Mouse (Mus musculus) cerebellum, adult 11-12 months (tissue): ENCODE data around the gene Rnf152.

Experiments used
- DNase-seq: peaks from one replicate; pipeline ENCODE4 v3.0.0; 2022

Gene Rnf152

DNA sequence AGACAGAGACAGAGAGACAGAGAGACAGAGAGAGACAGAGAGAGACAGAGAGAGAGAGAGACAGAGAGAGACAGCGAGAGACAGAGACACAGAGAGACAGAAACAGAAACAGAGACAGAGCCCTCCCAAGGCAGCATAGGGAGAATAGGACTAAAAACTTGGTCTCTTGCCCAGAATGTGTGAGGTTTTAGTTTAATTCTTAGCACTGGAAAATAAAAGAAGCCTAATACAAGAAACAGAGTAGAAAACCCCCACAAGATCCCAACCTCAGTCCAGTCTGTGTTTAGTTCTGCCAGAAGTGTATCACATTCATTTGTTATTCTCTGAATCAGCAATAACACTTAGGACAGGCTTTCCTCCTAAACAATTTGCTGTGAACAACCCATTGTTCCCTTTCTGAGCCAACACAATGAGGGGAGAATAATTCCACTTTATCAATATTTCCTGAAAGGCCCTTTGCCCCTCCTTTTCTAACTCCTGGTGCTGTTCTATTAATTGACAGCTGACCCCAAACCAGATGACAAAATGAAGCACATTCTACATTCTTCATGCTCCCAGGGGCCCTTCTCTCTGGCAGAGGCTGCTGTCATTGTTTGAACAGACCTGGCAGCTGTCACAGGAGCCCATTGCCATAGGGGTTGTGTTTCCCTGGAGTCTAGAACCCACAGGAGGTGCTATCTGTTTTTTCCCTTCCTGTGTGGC lies 44.5 kb downstream of the Rnf152 start:
- no peak for DNase-seq

DNA sequence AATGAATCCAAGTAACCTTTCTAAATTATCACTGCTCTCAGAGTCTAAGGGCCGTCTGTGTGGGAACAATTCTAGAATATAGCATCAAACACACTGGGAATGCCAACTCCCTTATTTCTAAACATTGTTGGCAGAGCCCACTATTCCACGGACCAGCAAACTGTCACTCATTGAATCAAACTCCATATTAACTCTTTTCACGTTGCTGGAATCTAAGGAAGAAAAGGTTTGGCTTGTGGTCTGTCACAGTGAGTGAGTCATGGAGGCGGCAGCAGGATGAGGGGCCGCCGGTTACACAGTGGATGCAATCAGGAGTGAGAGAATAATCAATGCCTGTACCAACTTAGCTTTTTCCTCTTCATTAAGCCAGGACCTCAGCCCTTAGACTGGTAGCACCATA lies 54.3 kb downstream of the Rnf152 start:
- DNase-seq = no peak

DNA sequence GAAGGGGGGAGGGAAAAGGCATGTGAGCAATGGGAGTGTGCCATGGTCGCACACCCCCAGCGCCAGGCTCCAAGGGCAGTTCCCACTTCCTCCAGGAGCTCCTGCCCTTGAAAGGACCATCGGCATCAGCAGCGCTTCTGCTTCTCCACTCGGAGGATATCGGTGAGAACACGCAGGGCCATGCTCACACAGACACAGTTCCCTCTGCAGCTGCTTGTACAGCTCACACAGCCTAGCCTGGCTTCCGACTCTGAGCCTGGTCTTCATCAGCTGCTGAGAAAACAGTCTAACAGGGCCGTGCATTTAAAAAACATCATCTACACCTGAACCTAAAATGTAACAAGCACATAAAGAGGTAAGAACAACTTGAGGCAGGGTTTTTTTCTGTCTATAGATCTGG lies 54.7 kb downstream of the Rnf152 start:
- DNase-seq = no peak

DNA sequence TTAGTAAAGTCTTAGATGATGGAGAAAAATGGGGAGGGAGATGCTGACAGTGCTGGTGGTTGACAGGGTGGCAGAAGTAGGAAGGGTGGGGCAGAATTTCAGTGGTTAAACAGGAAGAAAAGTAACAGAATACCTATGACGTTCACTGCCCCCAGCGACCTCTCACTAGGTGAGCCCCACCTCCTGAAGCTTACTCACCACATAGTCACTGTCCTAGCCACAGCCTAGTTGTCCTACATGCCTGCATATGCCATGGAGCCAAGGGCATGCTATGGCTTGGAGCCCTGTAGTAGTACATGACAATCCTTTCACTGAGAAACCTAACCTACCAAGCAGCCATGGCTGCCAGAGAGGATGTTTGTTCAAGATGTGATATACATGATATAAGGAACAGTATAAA lies 64.7 kb downstream of the Rnf152 start:
- no peak for DNase-seq

DNA sequence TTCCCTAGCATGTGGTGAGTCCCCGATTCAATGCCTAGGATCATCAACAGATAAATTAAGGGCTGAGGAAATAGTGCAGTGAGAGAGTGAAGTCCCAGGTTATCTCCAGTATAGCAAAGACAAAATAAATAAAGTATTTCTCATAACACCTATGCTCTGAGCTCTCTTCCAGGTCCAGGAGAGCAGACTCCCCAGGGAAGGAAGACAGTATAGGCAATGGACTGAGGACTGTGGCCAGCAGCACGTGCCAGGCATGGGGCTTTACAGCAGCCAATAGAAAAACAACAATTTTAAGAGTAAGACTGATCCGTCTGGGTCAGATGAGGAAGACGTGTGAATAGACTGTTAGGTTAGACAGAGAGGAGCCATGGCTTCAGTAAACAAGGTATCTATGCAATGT lies 69.0 kb downstream of the Rnf152 start:
- DNase-seq = no peak

DNA sequence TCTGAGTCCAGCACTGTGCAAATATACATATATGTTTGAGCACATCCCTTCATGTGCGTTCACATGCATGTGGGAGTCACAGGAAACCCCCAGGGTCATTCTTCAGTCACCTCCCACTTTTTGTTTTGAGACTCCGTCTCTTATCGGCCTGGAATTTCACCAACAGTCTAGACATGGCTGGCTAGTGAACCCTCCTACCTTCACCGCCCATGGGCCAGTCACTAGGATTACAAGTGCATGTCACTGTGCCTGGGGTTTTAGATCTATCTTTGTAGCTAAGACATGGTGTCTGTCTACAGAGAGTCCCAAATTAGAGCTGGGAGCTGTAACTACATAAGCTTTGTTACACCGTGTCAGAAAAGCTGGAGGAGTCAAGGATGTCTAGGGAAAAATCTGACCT lies 69.6 kb downstream of the Rnf152 start:
- no peak for DNase-seq

DNA sequence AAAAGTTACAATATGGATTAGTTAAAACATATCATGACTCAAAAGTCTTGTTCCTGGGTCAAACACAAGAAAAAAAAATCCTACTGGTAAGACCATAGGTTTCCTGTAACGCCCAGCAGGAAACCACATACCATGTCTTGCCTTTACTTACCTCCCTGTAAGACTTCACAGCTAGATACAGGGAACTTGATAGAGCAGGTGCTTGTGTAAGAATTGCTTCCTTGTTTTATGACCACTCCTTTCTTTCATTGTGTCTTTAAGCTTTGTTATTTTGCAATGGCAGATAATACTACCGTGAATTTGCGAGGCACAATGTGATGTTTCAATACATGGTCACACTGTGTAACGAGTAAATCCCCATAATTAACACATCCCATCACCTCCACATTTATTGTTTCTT lies 71.5 kb downstream of the Rnf152 start:
- DNase-seq = no peak

DNA sequence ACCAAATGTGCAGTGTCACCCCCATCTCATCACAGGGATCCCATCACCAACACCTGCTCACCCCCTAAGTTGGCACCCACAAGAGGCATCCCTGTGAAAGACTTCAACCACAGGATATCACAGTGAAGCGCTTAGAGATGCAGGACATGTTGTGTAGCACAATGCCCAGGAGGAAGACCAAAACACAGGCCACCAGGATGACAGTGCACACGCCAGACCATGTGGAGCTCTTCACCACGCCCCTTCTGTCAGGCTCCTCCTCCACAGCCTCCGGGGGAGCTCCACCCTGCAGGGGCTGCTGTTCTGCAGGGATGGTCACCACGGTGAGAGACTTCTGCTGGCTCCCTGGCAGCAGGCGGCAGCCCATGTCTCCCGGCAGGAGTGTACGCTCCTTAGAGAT lies 72.4 kb downstream of the Rnf152 start:
- no peak for DNase-seq

DNA sequence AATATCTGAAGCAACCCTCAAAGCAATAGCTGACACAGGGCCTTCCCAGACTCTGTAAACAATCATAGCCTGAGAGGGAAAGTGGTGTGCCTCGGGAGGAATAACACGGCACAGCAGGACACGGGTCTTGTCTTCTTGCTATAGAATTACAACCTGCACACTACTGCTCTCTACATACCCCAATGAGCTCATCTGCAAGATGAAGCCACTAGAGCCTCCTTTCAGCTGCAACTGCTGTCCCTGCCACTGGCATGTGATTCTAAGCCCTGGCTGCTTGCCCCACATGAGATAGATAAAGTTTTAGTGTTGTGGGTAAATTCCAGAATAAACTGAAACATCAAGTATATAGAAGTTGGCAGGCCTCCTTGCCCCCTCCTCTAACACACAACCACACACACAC lies 75.2 kb downstream of the Rnf152 start:
- no peak for DNase-seq

DNA sequence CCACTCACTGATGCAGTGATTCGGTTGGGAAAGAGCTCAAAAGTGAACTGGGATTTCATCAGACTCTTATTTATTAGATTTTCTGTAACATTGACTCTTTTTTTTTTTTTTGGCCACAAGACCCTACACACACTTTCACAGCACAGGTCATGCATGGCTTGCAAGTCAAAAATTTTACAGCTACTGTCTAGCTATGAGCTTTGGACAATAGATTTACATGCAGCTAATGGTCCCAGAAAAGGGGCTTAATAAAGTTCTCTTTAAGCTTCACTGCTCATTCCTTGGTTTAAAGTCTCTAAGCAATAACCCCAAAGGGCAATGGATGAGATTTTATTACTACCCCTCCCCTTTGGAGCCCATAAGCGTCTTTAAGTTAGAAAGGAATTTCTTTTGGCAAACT lies 76.3 kb downstream of the Rnf152 start:
- DNase-seq = no peak

DNA sequence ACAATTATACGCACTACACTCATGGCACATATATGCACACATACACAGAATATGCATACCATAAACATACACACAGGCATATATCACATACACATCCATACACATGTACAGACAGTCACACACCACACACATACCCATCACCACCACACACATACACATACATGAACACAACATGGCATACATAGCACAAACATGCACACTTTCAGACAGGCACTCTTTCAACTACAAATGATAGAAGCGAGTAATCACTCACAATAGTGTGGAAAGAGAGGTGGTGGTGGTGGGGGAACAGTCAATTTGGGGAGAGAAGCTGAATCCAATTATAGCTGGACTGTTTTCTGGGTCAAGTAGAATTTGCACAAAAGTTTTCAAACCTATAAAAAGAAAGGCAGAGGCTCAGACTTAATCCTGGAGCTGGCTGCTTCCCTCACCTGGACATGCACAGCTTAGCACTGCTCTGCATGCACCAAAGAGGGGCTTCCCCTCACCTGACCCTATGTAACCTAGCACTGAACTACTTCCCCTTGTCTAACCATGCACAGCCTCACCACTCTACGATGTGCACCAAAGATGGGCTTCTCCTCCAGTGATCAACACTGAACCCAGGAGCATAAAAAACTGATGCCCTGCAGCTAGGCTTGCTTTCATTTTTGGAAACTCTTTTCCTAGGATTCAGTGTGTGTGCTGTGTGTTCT lies 81.9 kb downstream of the Rnf152 start:
- no peak for DNase-seq

DNA sequence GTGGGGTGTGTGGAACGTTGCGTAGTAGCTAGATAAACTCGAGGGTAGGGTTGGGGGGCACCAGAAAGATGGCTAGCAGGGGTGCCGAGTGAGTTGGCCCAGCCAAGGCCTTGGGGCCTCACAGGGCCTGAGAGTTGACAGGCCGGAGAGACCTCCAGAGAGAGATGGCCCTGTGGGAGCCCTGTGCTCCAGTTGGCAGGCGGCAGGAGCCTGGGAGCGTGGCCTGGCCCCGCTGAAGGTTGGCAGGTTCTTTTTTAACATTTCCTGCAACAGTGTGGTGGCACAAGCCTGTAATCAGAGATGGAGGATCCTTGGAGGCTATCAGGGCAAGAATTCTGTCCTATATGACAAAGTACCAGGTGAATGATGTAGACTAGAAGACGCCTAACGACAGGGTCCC lies 85.4 kb downstream of the Rnf152 start:
- peak; percentile 69 for DNase-seq

DNA sequence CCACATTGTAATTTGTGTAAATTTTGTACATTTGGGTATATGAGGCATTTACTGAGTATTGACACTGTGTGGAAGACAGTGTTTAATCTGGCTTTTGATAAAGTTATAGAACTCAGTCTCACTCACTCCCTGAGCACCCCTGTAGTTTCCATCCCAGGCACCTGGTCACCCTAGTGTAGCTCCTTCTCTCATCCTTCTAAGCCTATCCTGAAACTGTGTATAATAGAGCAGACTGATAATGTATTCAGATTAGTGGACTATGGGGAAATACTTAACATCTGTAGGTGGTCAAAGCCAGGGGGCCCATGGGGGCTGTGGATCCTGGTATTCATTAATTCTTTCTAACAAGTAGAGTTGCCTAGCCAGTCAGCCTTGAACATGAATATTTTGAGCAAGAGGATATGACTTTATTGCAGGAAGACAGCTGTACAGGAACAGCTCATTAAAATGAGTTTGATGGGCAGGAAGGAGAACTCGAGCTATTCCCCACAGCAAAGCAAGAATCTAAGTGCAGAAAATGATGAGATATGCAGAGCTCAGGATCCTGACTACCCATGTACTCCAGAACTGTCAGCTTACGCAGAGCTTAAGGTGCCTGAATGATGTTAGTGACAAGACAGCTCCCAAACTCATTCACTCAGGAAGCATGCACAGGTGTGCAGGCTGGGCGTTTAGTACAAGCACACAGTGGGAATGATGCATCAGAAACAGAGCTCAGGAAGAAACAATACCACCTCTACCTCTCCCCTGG lies 93.1 kb downstream of the Rnf152 start:
- no peak for DNase-seq

DNA sequence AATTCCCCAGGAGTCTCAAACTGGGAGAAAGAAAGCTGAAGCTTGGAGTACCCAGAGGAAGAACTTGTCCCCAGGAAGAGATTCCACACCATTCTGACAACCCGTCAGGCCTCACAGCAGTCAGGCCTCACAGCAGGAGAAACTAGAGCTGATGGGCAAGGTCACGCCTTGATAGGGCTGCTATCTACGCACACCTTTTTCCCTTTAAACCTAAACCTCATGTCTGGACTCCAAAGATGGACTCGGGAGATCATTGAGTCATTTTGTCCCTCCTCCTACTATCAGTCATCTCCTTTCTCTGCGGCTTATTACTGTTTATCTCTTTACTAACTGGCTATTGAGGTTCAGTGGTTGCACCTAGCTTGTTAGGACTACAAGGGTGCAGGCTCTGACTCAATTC lies 96.3 kb downstream of the Rnf152 start:
- DNase-seq = no peak

DNA sequence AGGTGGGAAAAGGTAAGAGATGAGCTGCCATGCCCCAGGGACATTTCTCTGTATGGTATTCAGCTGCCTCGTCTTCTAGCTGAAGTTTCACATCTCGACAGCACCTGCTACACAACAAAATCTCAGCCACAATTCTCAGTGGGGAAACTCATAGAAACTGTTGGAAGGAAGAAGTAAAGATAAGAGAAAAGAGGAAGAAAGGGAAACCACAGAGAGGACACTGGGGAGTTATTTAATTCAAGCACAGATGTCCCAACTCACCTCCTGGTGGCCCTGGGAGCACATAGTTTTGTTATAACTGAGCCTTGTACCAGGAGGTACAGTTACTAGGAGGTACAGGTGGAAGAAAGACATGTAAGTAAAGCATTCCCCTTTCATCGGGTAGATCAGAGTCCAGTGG lies 99.3 kb downstream of the Rnf152 start:
- no peak for DNase-seq

DNA sequence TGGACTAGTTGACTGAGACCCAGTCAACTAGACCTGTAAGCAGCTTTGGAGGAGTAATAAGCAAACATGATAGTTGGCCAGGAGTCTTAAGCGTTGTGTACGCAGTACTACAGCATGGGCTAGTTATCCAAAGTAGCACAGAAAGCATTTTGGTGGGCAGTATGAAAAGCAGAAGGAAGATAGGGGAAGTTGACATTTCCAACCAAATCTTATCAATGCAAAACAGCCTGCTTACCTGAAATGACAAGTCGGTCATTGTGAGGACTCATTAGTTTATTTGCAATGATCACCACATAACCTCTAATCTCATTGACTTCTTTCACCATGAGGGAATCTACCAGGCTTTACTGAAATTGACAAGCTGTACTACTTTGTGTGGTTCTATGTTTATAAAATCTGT lies 107.3 kb downstream of the Rnf152 start:
- no peak for DNase-seq

DNA sequence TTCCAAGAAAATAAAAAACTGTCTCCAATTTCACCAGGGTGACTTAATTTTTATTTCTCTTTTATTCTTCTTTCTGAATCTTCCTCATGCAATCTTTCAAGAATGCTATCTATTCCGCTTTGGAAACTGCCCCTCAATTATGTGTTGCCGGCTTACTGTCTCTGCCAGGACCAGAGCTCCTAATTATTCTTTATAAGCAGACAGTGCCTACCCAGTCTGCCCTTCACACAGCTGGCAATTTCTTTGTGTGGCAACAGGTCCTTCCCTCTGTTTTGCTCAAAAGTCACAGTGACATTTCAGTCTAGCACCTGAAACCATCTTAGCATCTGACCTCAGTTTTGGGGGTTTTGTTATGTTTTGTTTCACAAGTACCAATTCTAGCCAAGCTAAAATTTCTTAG lies 109.9 kb downstream of the Rnf152 start:
- DNase-seq = no peak

DNA sequence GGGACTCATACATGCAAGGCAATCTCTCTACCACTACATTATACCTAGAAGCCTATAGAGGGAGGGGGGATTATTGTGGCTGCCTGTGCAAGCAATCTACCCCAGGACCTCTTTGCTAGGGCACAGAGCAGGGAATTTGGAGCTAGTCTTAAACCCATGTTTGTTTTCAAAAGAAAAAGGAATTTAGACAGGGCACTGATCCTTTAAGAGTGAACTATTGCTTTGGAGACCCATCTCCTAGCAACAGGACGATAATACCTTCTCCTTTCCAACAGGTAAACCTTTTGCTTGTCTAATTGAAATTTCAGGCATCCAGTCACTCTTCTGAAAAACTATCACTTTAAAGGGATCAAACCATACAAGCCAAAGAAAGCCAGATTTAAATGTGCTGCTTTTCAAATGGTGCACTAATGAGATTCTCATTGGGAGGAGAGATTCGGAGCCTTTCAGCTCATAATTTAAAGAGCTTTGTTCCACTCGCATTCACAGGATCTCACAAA lies 110.4 kb downstream of the Rnf152 start:
- no peak for DNase-seq

DNA sequence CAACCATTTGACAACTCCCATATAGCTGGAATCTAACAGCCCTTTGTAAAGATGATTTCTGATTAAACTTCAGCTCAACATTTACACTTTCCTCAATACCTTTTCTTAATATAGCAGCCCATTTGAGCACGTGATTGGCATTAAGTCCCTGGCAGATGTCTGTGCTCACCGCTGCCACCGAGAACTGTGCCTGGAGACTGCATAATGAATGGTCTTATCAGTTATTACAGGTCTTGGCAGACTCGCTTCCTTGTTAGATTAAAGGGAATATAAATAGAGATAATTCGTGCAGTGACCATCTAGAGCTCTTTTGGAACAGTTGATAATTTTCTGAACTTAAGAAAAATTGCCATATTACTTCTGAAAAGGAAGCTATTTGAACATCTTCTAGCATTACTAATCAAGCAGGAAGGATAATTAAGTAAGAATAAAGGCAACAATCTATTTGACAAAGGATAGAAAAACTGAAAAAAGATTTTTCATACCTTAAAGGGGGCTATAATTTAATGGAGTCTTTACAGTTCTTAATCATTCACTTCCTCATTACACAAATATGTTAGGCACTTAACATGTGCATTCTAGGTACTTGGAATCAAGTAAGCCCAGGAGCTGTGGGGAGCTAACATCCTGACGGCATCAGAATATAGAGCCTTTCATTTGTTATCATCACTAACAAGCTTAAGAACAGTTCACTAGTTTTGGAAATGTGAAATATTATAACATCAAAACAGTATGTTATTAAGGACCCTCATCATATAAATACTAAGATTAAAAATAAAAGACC lies 113.0 kb downstream of the Rnf152 start:
- DNase-seq = no peak

DNA sequence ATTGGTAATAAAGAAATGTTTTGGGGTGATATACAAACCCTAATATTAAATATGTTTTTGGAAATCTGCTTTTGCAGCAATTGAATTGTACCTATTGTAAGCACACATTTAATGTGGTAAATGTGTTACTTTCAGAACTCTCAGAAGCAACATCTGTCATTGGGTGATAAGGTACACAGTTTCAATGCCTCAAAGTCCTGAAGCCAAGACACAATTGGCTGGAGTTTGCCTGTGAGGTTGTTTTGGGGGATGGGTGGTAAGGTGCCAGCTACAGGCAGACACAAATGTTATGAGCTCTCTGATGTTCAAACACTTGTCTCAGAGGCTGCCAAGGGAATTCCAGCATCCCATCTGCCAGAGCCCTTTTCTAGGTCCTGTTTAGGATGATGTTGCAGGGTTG lies 116.3 kb downstream of the Rnf152 start:
- no peak for DNase-seq
